Mouse (Mus musculus) liver, postnatal 0 days (tissue): ENCODE measurements at regions not wholly inside any gene's neighbourhood (a gene's known extent, or its start where the extent isn't known, plus 50 kb on each side); places are given as distances from the start of the nearest gene placed in this dataset.

Experiments
- CTCF ChIP-seq: sonication (generic); IDR thresholded peaks from 2 replicates; pipeline ENCODE4 v1.5.1; 2016; ENCODE audit warnings: antibody characterized with exemption, low read depth
- EP300 ChIP-seq: IDR thresholded peaks from 2 replicates; pipeline ENCODE4 v1.6.1; 2016; ENCODE audit warnings: antibody characterized with exemption, low read depth, mild to moderate bottlenecking

- TF ChIP-seq CTCF (no peak), EP300 (no peak)
Observed at GRCm38 (mm10) chr3:131943436-131943835, 141.7 kb upstream of the Dkk2 start.
